Mouse (Mus musculus) C2C12 (cell line): ENCODE results near the gene Olr1.

ENCODE experiments used
- CEBPB ChIP-seq: IDR thresholded peaks from one replicate; pipeline ENCODE4 v1.6.1; 2011; ENCODE audit warnings: low read depth, mild to moderate bottlenecking, control low read depth, moderate library complexity
- CTCF ChIP-seq: IDR thresholded peaks from one replicate; pipeline ENCODE4 v1.5.1; 2011; ENCODE audit not compliant: control insufficient read depth, insufficient read depth, insufficient read length
- MAX ChIP-seq: IDR thresholded peaks from one replicate; pipeline ENCODE4 v1.6.1; 2011; ENCODE audit warnings: mild to moderate bottlenecking, control low read depth
- MYOD1 ChIP-seq: IDR thresholded peaks from one replicate; pipeline ENCODE4 v1.6.1; 2011; ENCODE audit warnings: low read depth; ENCODE audit not compliant: control insufficient read depth, insufficient read length
- USF1 ChIP-seq: IDR thresholded peaks from one replicate; pipeline ENCODE4 v1.6.1; 2011; ENCODE audit warnings: low read depth, mild to moderate bottlenecking, control low read depth, moderate library complexity

- TF ChIP-seq CTCF = no peak
- TF ChIP-seq CEBPB = no peak
- TF ChIP-seq USF1 = no peak
- no peak for TF ChIP-seq MAX
- no peak for TF ChIP-seq MYOD1
Observed at GRCm38 (mm10) chr6:129526069-129526468, 19.1 kb upstream of the Olr1 start.
